Mouse (Mus musculus): Measurements from ENCODE around the gene Ugt1a6a. TPM values are rescaled to one million over a fixed set of nuclear protein-coding genes. Genes with fewer than 3 reads are reported as not detected.
"Not testable (repeated sequence)": the region's sequence is repeated elsewhere in the genome, so short reads cannot be mapped to it uniquely, and the experiment has no call there.

Gene Ugt1a6a
- polyA plus RNA-seq, 1 experiment, result 6.1 TPM

- no peak overlapping the region for H3K4me3 ChIP-seq (ENCODE audit: insufficient read depth, low read depth, low read length)
- no peak overlapping the region for H3K27ac ChIP-seq (replicated peaks; ENCODE audit: low read depth, low read length)
- no peaks in the 10 kb centered on the region for H3K4me1 ChIP-seq (ENCODE audit: control insufficient read depth, insufficient read depth, insufficient read length, low read length)
Measured at GRCm38 (mm10) chr1:88158430-88158829, 23.8 kb downstream of the Ugt1a6a start.

GRCm38 (mm10) chr1:88165711-88166110, 31.1 kb downstream of the Ugt1a6a start, which contains the start of gene Ugt1a5:
Ugt1a5 (plus strand) TSS chr1:88166012.
- Histone ChIP-seq H3K4me3 (ENCODE audit: insufficient read depth, low read depth, low read length) (no peak within 1 kb of the TSS), H3K4me1 (ENCODE audit: control insufficient read depth, insufficient read depth, insufficient read length, low read length) (no peaks in the 10 kb centered on the region), H3K27ac (replicated peaks; ENCODE audit: low read depth, low read length) (no peak within 1 kb of the TSS)

- H3K4me1 ChIP-seq (ENCODE audit: control insufficient read depth, insufficient read depth, insufficient read length, low read length); H3K27ac ChIP-seq (replicated peaks; ENCODE audit: low read depth, low read length); H3K4me3 ChIP-seq (ENCODE audit: insufficient read depth, low read depth, low read length): not testable (repeated sequence)
Measured at GRCm38 (mm10) chr1:88172190-88172589, 37.6 kb downstream of the Ugt1a6a start.

GRCm38 (mm10) chr1:88179657-88180056, 45.0 kb downstream of the Ugt1a6a start:
- no peak overlapping the region for H3K4me3 ChIP-seq (ENCODE audit: insufficient read depth, low read depth, low read length)
- H3K27ac ChIP-seq (replicated peaks; ENCODE audit: low read depth, low read length), result no peak overlapping the region
- H3K4me1 ChIP-seq (ENCODE audit: control insufficient read depth, insufficient read depth, insufficient read length, low read length), result no peaks in the 10 kb centered on the region

GRCm38 (mm10) chr1:88186325-88186935, 51.8 kb downstream of the Ugt1a6a start:
- Histone ChIP-seq H3K4me1 (ENCODE audit: control insufficient read depth, insufficient read depth, insufficient read length, low read length) (no peaks in the 10 kb centered on the region), H3K4me3 (ENCODE audit: insufficient read depth, low read depth, low read length) (no peak overlapping the region), H3K27ac (replicated peaks; ENCODE audit: low read depth, low read length) (no peak overlapping the region)

GRCm38 (mm10) chr1:88192136-88192535, 57.5 kb downstream of the Ugt1a6a start:
- no peak overlapping the region for H3K27ac ChIP-seq (replicated peaks; ENCODE audit: low read depth, low read length)
- no peak overlapping the region for H3K4me3 ChIP-seq (ENCODE audit: insufficient read depth, low read depth, low read length)

GRCm38 (mm10) chr1:88195687-88196086, 61.1 kb downstream of the Ugt1a6a start:
- Histone ChIP-seq H3K4me1 (ENCODE audit: control insufficient read depth, insufficient read depth, insufficient read length, low read length) (no peaks in the 10 kb centered on the region), H3K4me3 (ENCODE audit: insufficient read depth, low read depth, low read length) (no peak overlapping the region), H3K27ac (replicated peaks; ENCODE audit: low read depth, low read length) (no peak overlapping the region)

More at GRCm38 (mm10) chr1:88192136-88192535, 57.5 kb downstream of the Ugt1a6a start:
- H3K4me1 ChIP-seq (ENCODE audit: control insufficient read depth, insufficient read depth, insufficient read length, low read length), result no peaks in the 10 kb centered on the region

GRCm38 (mm10) chr1:88197443-88197842, 62.8 kb downstream of the Ugt1a6a start:
- Histone ChIP-seq H3K4me1 (ENCODE audit: control insufficient read depth, insufficient read depth, insufficient read length, low read length) (no peaks in the 10 kb centered on the region), H3K27ac (replicated peaks; ENCODE audit: low read depth, low read length) (no peak overlapping the region), H3K4me3 (ENCODE audit: insufficient read depth, low read depth, low read length) (no peak overlapping the region)

- no peak overlapping the region for H3K4me3 ChIP-seq (ENCODE audit: insufficient read depth, low read depth, low read length)
- no peaks in the 10 kb centered on the region for H3K4me1 ChIP-seq (ENCODE audit: control insufficient read depth, insufficient read depth, insufficient read length, low read length)
Measured at GRCm38 (mm10) chr1:88199996-88200395, 65.4 kb downstream of the Ugt1a6a start.

GRCm38 (mm10) chr1:88200456-88200855, 65.8 kb downstream of the Ugt1a6a start, which contains the start of gene Ugt1a2:
Ugt1a2 (plus strand) TSS chr1:88200601.
- no peaks in the 10 kb centered on the region for H3K4me1 ChIP-seq (ENCODE audit: control insufficient read depth, insufficient read depth, insufficient read length, low read length)
- H3K4me3 ChIP-seq (ENCODE audit: insufficient read depth, low read depth, low read length), result no peak within 1 kb of the TSS
- no peak within 1 kb of the TSS for H3K27ac ChIP-seq (replicated peaks; ENCODE audit: low read depth, low read length)

More at GRCm38 (mm10) chr1:88199996-88200395, 65.4 kb downstream of the Ugt1a6a start:
- no peak overlapping the region for H3K27ac ChIP-seq (replicated peaks; ENCODE audit: low read depth, low read length)

GRCm38 (mm10) chr1:88205294-88205922, 70.8 kb downstream of the Ugt1a6a start, which contains the start of gene Dnajb3:
Dnajb3 (minus strand) TSS chr1:88205782.
- Histone ChIP-seq H3K27ac (replicated peaks; ENCODE audit: low read depth, low read length) (no peak within 1 kb of the TSS), H3K4me3 (ENCODE audit: insufficient read depth, low read depth, low read length) (peak within 1 kb of the TSS; percentile 71), H3K4me1 (ENCODE audit: control insufficient read depth, insufficient read depth, insufficient read length, low read length) (no peaks in the 10 kb centered on the region)

GRCm38 (mm10) chr1:88206843-88207479, 72.4 kb downstream of the Ugt1a6a start:
- Histone ChIP-seq H3K4me1 (ENCODE audit: control insufficient read depth, insufficient read depth, insufficient read length, low read length) (no peaks in the 10 kb centered on the region), H3K27ac (replicated peaks; ENCODE audit: low read depth, low read length) (no peak overlapping the region)

GRCm38 (mm10) chr1:88211812-88212211, 77.2 kb downstream of the Ugt1a6a start, which contains the start of gene Ugt1a1:
Ugt1a1 (plus strand) TSS chr1:88211959.
- H3K4me3 ChIP-seq (ENCODE audit: insufficient read depth, low read depth, low read length), result no peak within 1 kb of the TSS
- no peak within 1 kb of the TSS for H3K27ac ChIP-seq (replicated peaks; ENCODE audit: low read depth, low read length)
- H3K4me1 ChIP-seq (ENCODE audit: control insufficient read depth, insufficient read depth, insufficient read length, low read length), result no peaks in the 10 kb centered on the region

More at GRCm38 (mm10) chr1:88206843-88207479, 72.4 kb downstream of the Ugt1a6a start:
- no peak overlapping the region for H3K4me3 ChIP-seq (ENCODE audit: insufficient read depth, low read depth, low read length)

GRCm38 (mm10) chr1:88212341-88213045, 77.9 kb downstream of the Ugt1a6a start:
- Histone ChIP-seq H3K27ac (replicated peaks; ENCODE audit: low read depth, low read length) (no peak overlapping the region), H3K4me3 (ENCODE audit: insufficient read depth, low read depth, low read length) (no peak overlapping the region), H3K4me1 (ENCODE audit: control insufficient read depth, insufficient read depth, insufficient read length, low read length) (no peaks in the 10 kb centered on the region)

- no peaks in the 10 kb centered on the region for H3K4me1 ChIP-seq (ENCODE audit: control insufficient read depth, insufficient read depth, insufficient read length, low read length)
- no peak overlapping the region for H3K4me3 ChIP-seq (ENCODE audit: insufficient read depth, low read depth, low read length)
- no peak overlapping the region for H3K27ac ChIP-seq (replicated peaks; ENCODE audit: low read depth, low read length)
Measured at GRCm38 (mm10) chr1:88213061-88213460, 78.5 kb downstream of the Ugt1a6a start.

Measured in brown adipose tissue, adult 24 weeks (tissue).